Mouse (Mus musculus): ENCODE measurements around the gene Lhfp. TPM values are rescaled to one million over a fixed set of nuclear protein-coding genes. Genes with fewer than 3 reads are reported as not detected.
"Not testable (repeated sequence)": the region's sequence is repeated elsewhere in the genome, so short reads cannot be mapped to it uniquely, and the experiment has no call there.

The Lhfp gene
- total RNA-seq, 2 experiments from 2014 or later: 30.2 to 37.0 TPM

GRCm38 (mm10) chr3:53080710-53081109 lies 39.4 kb downstream of the Lhfp start:
- intact Hi-C loops (cut with DNase I): no loop called here
- DNase-seq (ENCODE audit: low spot score in 2 of 2): no peak

GRCm38 (mm10) chr3:53083717-53084116 lies 42.4 kb downstream of the Lhfp start:
- intact Hi-C loops (cut with DNase I): no loop called here
- no peak for DNase-seq (ENCODE audit: low spot score in 2 of 2)

GRCm38 (mm10) chr3:53084806-53085205 lies 43.5 kb downstream of the Lhfp start:
- intact Hi-C loops (cut with DNase I): no loop called here
- DNase-seq (ENCODE audit: low spot score in 2 of 2): no peak

GRCm38 (mm10) chr3:53086481-53087155 lies 45.3 kb downstream of the Lhfp start:
- intact Hi-C loops (cut with DNase I): no loop called here
- no peak for DNase-seq (ENCODE audit: low spot score in 2 of 2)

- no peak for DNase-seq (ENCODE audit: low spot score in 2 of 2)
- intact Hi-C loops (cut with DNase I): no loop called here
Measured at GRCm38 (mm10) chr3:53087156-53087805, 46.0 kb downstream of the Lhfp start.

- intact Hi-C loops (cut with DNase I): no loop called here
- DNase-seq (ENCODE audit: low spot score in 2 of 2): no peak
Measured at GRCm38 (mm10) chr3:53089921-53090320, 48.6 kb downstream of the Lhfp start.

- no peak for DNase-seq (ENCODE audit: low spot score in 2 of 2)
- intact Hi-C loops (cut with DNase I): no loop called here
Measured at GRCm38 (mm10) chr3:53100210-53100609, 58.9 kb downstream of the Lhfp start.

- DNase-seq (ENCODE audit: low spot score in 2 of 2): no peak
- intact Hi-C loops (cut with DNase I): no loop called here
Measured at GRCm38 (mm10) chr3:53100803-53101202, 59.5 kb downstream of the Lhfp start.

GRCm38 (mm10) chr3:53101711-53102110 lies 60.4 kb downstream of the Lhfp start:
- no peak for DNase-seq (ENCODE audit: low spot score in 2 of 2)
- intact Hi-C loops (cut with DNase I): no loop called here

GRCm38 (mm10) chr3:53102131-53102756 lies 60.9 kb downstream of the Lhfp start:
- intact Hi-C loops (cut with DNase I): no loop called here
- no peak for DNase-seq (ENCODE audit: low spot score in 2 of 2)

- DNase-seq (ENCODE audit: low spot score in 2 of 2): no peak
- intact Hi-C loops (cut with DNase I): no loop called here
Measured at GRCm38 (mm10) chr3:53102757-53103153, 61.4 kb downstream of the Lhfp start.

GRCm38 (mm10) chr3:53108594-53109373 lies 67.5 kb downstream of the Lhfp start:
- intact Hi-C loops (cut with DNase I): no loop called here
- DNase-seq (ENCODE audit: low spot score in 2 of 2): no peak

GRCm38 (mm10) chr3:53109879-53110278 lies 68.6 kb downstream of the Lhfp start:
- intact Hi-C loops (cut with DNase I): no loop called here
- DNase-seq (ENCODE audit: low spot score in 2 of 2): no peak

GRCm38 (mm10) chr3:53112048-53112447 lies 70.7 kb downstream of the Lhfp start:
- no peak for DNase-seq (ENCODE audit: low spot score in 2 of 2)
- intact Hi-C loops (cut with DNase I): no loop called here

GRCm38 (mm10) chr3:53118755-53119154 lies 77.4 kb downstream of the Lhfp start:
- intact Hi-C loops (cut with DNase I); DNase-seq (ENCODE audit: low spot score in 2 of 2): not testable (repeated sequence)

- intact Hi-C loops (cut with DNase I): no loop called here
- no peak for DNase-seq (ENCODE audit: low spot score in 2 of 2)
Measured at GRCm38 (mm10) chr3:53119978-53120377, 78.7 kb downstream of the Lhfp start.

- DNase-seq (ENCODE audit: low spot score in 2 of 2): no peak
- intact Hi-C loops (cut with DNase I): no loop called here
Measured at GRCm38 (mm10) chr3:53125495-53125894, 84.2 kb downstream of the Lhfp start.

GRCm38 (mm10) chr3:53138785-53139184 lies 97.5 kb downstream of the Lhfp start:
- DNase-seq (ENCODE audit: low spot score in 2 of 2): no peak
- intact Hi-C loops (cut with DNase I): no loop called here

GRCm38 (mm10) chr3:53139205-53139604 lies 97.9 kb downstream of the Lhfp start:
- intact Hi-C loops (cut with DNase I): no loop called here
- DNase-seq (ENCODE audit: low spot score in 2 of 2): no peak

GRCm38 (mm10) chr3:53139642-53140041 lies 98.3 kb downstream of the Lhfp start:
- DNase-seq (ENCODE audit: low spot score in 2 of 2): no peak
- intact Hi-C loops (cut with DNase I): no loop called here
